Mouse (Mus musculus) MEL-GATA-1-ER (cell line): ENCODE results near the gene Mcts1.

Source experiments
- DNase-seq: peaks from one replicate; pipeline ENCODE4 v3.0.0-alpha.2; 2012; ENCODE audit warnings: low read depth; ENCODE audit errors: extremely low read depth

Gene Mcts1

DNA sequence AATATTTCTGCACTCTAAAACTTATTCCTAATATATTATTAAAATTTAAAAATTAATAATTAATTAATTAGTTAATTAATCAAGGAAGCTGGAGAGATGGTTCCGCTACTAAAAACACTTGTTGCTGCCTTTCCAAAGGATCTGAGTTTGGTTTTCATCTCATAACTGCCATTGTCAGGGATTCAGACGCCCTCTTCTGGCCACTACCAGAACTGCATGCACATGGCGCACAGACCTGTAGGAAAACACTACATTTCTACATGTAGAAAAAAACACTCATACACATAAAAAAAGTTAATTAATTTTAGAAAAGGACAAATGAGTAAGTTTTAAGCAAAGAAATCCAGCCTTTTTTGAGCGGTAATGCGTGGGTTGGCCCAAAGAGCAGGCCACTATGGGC lies 54.3 kb downstream of the Mcts1 start:
- no peak for DNase-seq

DNA sequence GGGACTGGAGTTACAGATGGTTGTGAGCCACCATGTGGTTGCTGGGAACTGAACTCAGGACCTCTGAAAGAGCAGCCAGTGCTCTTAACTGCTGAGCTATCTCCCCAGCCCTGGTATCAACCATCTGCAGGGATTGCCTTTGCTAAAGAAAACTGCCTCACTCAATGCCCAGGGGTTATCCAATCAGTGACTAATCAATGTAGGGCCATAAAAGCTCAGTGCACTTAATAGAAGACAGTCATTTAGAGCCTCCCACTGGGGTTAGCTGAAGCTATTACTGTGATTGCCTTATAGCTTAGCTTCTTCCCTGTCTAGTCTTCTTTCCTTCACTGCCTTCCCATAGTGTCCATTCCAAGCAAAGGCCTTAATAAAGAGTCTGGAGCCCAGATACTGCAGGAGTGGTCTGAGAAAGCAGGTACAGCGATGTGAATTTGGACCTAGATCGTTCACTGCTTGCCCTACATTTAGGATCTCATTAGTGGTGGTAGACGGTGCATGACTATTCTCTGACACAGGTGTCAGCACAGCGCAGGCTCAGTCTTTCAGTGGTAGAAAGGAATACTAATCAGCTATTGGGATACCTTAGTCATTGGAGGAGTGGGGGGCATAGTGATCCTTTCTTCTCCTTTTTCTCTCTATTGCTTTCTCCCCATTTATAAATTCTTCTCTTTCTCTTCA lies 56.0 kb downstream of the Mcts1 start:
- no peak for DNase-seq
